Mouse (Mus musculus): Measurements from ENCODE around the gene Cmtr2.

Gene Cmtr2

DNA sequence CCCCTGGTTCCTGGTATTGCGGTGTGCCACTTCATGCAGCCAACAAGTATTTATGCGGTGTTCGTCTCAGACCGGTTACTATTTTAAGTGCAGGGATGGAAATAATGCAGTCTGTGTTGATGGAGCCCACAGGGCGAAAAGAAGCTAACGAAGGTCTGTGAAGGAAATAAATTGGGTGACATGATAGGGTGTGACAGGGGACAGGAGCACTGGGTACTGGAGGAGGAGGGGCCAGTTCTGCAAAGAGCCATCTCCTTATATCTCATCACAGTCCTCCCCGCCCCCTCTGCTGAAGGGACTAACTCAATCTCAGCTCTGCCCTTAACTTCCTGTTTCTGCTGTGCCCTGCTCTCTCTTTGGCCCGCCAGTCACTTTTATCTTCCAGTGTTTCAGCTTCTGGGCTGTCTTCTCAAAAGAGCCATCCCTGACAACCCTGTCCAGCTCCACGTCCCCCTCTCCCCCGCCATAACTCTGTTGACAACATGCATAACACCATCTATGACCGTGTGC, 50.4 kb downstream of the Cmtr2 start:
- ATAC-seq (ENCODE audit: low TSS enrichment): no peak

DNA sequence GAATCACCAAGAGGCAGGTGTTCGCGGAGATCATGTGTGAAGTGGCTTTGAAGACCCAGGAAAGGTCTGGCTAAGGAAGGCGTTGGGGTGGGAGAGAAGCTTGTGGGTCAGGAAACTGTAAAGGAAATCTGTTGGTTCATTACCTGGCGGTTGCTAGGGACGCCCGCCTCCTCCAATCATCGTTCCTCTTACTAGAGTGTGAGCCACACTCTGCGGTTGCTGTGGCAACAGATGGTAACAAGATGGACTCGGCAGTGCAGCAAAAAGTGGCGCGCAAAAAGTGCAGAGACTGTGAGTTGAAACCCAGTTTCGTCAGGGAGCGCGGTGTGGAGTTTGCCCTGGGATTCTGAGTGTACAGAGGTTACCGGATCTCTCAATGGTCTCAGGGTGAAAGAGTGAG, 51.3 kb downstream of the Cmtr2 start, which contains the start of gene Hydin:
Gene Hydin, plus strand, starts transcription at position 237 of the 400 bp plus-strand sequence.
- peak; percentile 99 for ATAC-seq (ENCODE audit: low TSS enrichment)

DNA sequence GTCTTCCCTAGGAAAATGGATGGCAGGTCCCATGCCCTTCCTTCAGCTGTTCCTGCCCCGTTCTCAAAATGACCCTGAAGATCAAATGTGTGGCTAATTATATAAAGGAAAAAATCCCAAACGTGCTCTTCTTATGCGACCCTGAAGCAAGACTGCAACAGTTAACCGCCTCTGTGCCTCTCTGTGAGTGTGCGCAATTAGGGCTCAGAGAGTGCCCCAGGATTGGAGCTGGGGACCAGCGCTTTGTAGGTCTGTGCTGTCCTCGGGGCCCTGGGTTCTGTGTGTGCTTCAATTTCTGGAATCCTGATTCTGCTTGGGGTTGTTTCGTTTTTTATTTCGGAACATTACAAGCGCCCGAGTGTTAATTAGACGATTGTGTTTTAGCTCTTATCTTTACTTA, 51.8 kb downstream of the Cmtr2 start:
- no peak for ATAC-seq (ENCODE audit: low TSS enrichment)

DNA sequence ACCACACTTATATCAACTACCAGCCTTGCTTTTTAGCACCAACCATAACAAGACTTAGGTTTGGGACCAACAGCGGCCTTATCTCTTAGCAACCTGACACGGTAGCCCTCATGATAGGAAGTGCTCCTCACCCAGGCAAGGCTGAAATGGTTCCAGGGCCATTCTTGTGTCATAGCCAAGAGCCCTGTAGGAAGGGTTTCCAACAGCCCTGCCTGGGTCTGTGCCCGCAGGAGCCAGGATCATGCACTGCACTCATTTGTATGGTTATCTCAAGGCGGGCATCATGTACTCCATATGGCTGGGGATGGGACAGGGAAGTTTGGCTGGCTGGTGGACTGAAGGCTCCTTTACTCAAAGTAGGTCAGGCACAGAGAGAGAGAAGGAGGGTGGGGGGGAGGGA, 55.2 kb downstream of the Cmtr2 start:
- ATAC-seq (ENCODE audit: low TSS enrichment): no peak

DNA sequence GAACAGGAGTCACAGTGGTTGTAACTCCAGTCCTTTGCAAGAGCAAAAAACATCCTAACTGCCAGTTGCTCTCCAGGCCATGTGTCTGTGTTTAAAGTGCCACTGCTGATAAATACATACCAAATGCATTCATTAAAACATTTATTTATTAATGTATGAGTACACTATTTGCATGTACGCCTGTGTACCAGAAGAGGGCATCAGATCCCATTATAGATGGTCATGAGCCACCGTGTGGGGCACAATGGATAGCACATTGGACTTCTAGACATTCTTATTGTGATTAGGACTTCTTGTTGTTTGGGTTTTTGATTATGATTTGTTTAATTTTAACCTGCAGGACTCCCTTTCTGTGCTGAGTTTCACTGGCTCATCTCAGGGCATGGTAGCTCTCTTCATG, 57.9 kb downstream of the Cmtr2 start:
- no peak for ATAC-seq (ENCODE audit: low TSS enrichment)
